Mouse (Mus musculus) left cerebral cortex, adult 8-10 months (tissue): ENCODE results near the gene Zfp653. TPM values are rescaled to one million over a fixed set of nuclear protein-coding genes. Genes with fewer than 3 reads are reported as not detected.

Experiments used
- DNase-seq, 2 experiments: peaks; one replicate each; pipeline ENCODE4 v3.0.0; 2022; ENCODE audit warnings: low spot score in 2 of 2
- microRNA-seq, 2 experiments: library from miRNA; unstranded; fragments of <30 nt; microRNA quantifications; one replicate each; pipeline ENCODE4 v1.2.0; 2022
- total RNA-seq, 4 experiments: library from RNA; stranded (reverse); gene quantifications; 2 replicates each; pipeline ENCODE4 v1.2.4; 2022

The Zfp653 gene
- total RNA-seq, 4 experiments from 2014 or later: 20.7 to 23.7 (median 21.9) TPM

- DNase-seq: no peak
Measured at GRCm38 (mm10) chr9:22035300-22036044, 35.7 kb downstream of the Zfp653 start.

GRCm38 (mm10) chr9:22030386-22030785, 40.8 kb downstream of the Zfp653 start:
- DNase-seq: no peak

GRCm38 (mm10) chr9:22028467-22028866, 42.7 kb downstream of the Zfp653 start:
- no peak for DNase-seq

GRCm38 (mm10) chr9:22024592-22024991, 46.6 kb downstream of the Zfp653 start:
- DNase-seq: no peak

GRCm38 (mm10) chr9:22017208-22017825, 53.9 kb downstream of the Zfp653 start:
- no peak for DNase-seq

- DNase-seq: no peak
Measured at GRCm38 (mm10) chr9:22016245-22016644, 54.9 kb downstream of the Zfp653 start.

- DNase-seq: no peak
Measured at GRCm38 (mm10) chr9:22012731-22013130, 58.4 kb downstream of the Zfp653 start.

- DNase-seq: no peak
Measured at GRCm38 (mm10) chr9:22011055-22011454, 60.1 kb downstream of the Zfp653 start.

Small RNA genes lying within 50 kb of the gene (microRNA-seq; reads per million reads assigned to microRNA genes)
- 0.63 to 0.88 reads per million in 2 experiments for gene Mir7084

Other genes starting within 250 kb of the Zfp653 start
- not detected for gene Angptl8, start 235.9 kb downstream of the Zfp653 start, total RNA-seq
- gene Dock6, start 218.7 kb downstream of the Zfp653 start, total RNA-seq: 10 to 100 TPM; 14.6 to 19.8 (median 16.8) TPM
- gene Rab3d, start 153.2 kb downstream of the Zfp653 start, total RNA-seq: 10 to 100 TPM; 10.7 to 15.7 (median 13.5) TPM
- 10 to 100 TPM; 12.9 to 19.5 (median 16.0) TPM for gene Ccdc159, start 143.9 kb downstream of the Zfp653 start, total RNA-seq
- 10 to 100 TPM; 36.3 to 42.6 (median 39.4) TPM for gene Tmem205, start 143.8 kb downstream of the Zfp653 start, total RNA-seq
- gene Plppr2, start 134.3 kb downstream of the Zfp653 start, total RNA-seq: 100 to 1,000 TPM; 133 to 152 (median 147) TPM
- gene Swsap1, start 115.6 kb downstream of the Zfp653 start, total RNA-seq: 10 to 100 TPM; 13.2 to 15.0 (median 14.8) TPM
- 10 to 100 TPM; 12.9 to 15.3 (median 14.4) TPM for gene Epor, start 107.9 kb downstream of the Zfp653 start, total RNA-seq
- gene Rgl3, start 81.9 kb downstream of the Zfp653 start, total RNA-seq: 1 to 10 TPM; 2.7 to 4.4 (median 3.2) TPM
- gene Ccdc151, start 68.7 kb downstream of the Zfp653 start, total RNA-seq: 1 to 10 TPM; 6.6 to 9.2 (median 6.7) TPM
- gene Prkcsh, start 68.6 kb downstream of the Zfp653 start, total RNA-seq: 10 to 100 TPM; 89.5 to 94.0 (median 91.8) TPM
- gene Elavl3, start 19.4 kb downstream of the Zfp653 start, total RNA-seq: 100 to 1,000 TPM; 132 to 153 (median 147) TPM
- gene Gm49318, start 117 bp downstream of the Zfp653 start, total RNA-seq: not detected
- gene Ecsit, start 14.1 kb upstream of the Zfp653 start, total RNA-seq: 10 to 100 TPM; 45.4 to 50.8 (median 48.0) TPM
- gene Cnn1, start 27.8 kb upstream of the Zfp653 start, total RNA-seq: 1 to 10 TPM in 1 of 4 experiments, under 1 TPM in 3; 0.37 to 1.2 (median 0.59) TPM
- gene Elof1, start 45.8 kb upstream of the Zfp653 start, total RNA-seq: 10 to 100 TPM; 52.2 to 69.8 (median 66.6) TPM
- gene Acp5, start 64.3 kb upstream of the Zfp653 start, total RNA-seq: under 1 TPM in 3 of 4 experiments, not detected in 1; 0.32 to 0.42 (median 0.37) TPM
- gene Pigyl, start 85.5 kb upstream of the Zfp653 start, total RNA-seq: 10 to 100 TPM; 41.6 to 49.3 (median 46.1) TPM
- gene Zfp872, start 116.7 kb upstream of the Zfp653 start, total RNA-seq: under 1 TPM in 1 of 4 experiments, not detected in 3; 0.35 TPM
- gene Zfp809, start 154.3 kb upstream of the Zfp653 start, total RNA-seq: 10 to 100 TPM; 17.9 to 26.0 (median 22.0) TPM
- gene Zfp599, start 188.5 kb upstream of the Zfp653 start, total RNA-seq: 1 to 10 TPM; 4.3 to 5.7 (median 4.5) TPM
- 10 to 100 TPM; 15.5 to 21.8 (median 18.2) TPM for gene Zfp810, start 236.3 kb upstream of the Zfp653 start, total RNA-seq